Comparison of ENCODE assay signal across 11 mouse cellular contexts in the genomic region with DNA sequence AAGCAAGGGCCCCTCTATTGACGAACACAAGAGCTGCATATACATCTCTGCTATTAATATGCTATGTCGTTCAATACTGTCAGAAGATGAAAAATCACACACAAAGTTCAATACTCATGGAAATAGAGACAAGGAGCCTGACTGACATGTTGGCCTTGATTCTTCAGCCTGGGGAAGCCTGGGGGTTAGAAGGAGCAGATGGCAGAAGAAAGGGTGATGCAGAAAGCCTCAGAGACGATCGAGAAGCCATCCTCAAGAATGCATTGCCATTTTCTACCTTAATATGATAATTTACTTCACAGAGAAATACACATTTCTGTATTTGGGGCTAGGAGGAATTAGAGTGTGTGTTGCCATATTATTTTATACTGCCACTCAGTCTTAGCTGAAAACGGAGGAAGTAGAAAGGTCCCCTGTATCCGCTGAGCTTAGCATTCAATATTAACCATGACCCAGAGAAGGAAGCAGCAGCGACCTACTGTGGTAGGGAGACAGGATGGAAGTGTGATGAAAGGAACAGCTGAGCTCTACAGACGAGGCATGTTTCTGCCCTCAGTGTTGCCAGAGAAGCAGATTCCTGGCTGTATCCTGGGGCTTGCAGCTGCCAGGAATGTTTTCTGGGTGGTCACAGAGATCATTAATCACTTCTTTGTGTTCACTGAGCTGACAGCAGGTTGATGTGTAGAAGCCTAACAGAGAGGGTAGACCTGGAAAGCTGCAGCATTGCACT.
A peak's percentile ranks its signal among the peaks of the same experiment; 100 is the strongest.
DNase-seq lines count a peak whose midpoint lies in the region; ATAC-seq and TF ChIP-seq lines count a peak whose summit lies in the region.
"Had no signal": no experiment of that assay in that cellular context is flagged by ENCODE, and none has a peak within 500 bp of the region (broad histone marks: within the 10 kb centered on the region; RNA-seq: fewer than 3 reads in every experiment).

No protein-coding gene starts in this region.

- H3K4me1 ChIP-seq in hindbrain, embryonic 10.5 days (replicated peaks) = peaks cover 21% of the 10 kb centered on the region
- H3K4me1 ChIP-seq in midbrain, embryonic 14.5 days (ENCODE audit: control insufficient read depth, insufficient read depth, low read length) = peaks cover 11% of the 10 kb centered on the region

- 52% methylated on average over 8 of the region's 8 CpGs for WGBS in hindbrain, embryonic 10.5 days
- WGBS in midbrain, embryonic 14.5 days = 35% methylated on average over 8 of the region's 8 CpGs

- no peak for TF ChIP-seq CTCF in left cerebral cortex, adult 2 months (IDR thresholded peaks at IDR 0.05)

- peak overlapping the region; percentile 53 for H3K27ac ChIP-seq in hindbrain, embryonic 10.5 days
- peak overlapping the region; percentile 47 for H3K27ac ChIP-seq in midbrain, embryonic 14.5 days (replicated peaks; ENCODE audit: low read depth, low read length)
- no peak overlapping the region for H3K27ac ChIP-seq in left cerebral cortex, adult 2 months
- H3K27ac ChIP-seq: liver, embryonic 14.5 days had no signal

- no peak overlapping the region for H3K4me2 ChIP-seq in midbrain, embryonic 14.5 days (ENCODE audit: low read length)

- peak; percentile 70 for DNase-seq in heart, adult 11 months
- DNase-seq in heart, postnatal 25 days (ENCODE audit: low spot score) = no peak
- DNase-seq in brain, embryonic 18.5 days (ENCODE audit: low read depth, low spot score) = peak; percentile 28
- peak; percentile 42 for DNase-seq in hindbrain, embryonic 10.5 days (ENCODE audit: low spot score)
- DNase-seq in midbrain, embryonic 14.5 days = peak; percentile 53
- DNase-seq in right cerebral cortex, postnatal 4 days = no peak
- no peak for DNase-seq in adrenal gland, postnatal 4 days (ENCODE audit: low spot score in 2 of 2)
- no peak for DNase-seq in left cerebral cortex, adult 2 months (ENCODE audit: extremely low spot score in 1 of 2, low spot score in 2 of 2)
- DNase-seq: heart, postnatal 36 days; thymus, postnatal 4 days had no signal

- H3K9me3 ChIP-seq in hindbrain, embryonic 10.5 days = no peaks in the 10 kb centered on the region
- no peaks in the 10 kb centered on the region for H3K9me3 ChIP-seq in midbrain, embryonic 14.5 days (ENCODE audit: control insufficient read depth, low read length)

- no peaks in the 10 kb centered on the region for H3K27me3 ChIP-seq in hindbrain, embryonic 10.5 days (ENCODE audit: insufficient read depth, poor library complexity, severe bottlenecking)
- no peaks in the 10 kb centered on the region for H3K27me3 ChIP-seq in midbrain, embryonic 14.5 days (ENCODE audit: control insufficient read depth, insufficient read depth, low read length)

- no peak overlapping the region for H3K4me3 ChIP-seq in hindbrain, embryonic 10.5 days
- H3K4me3 ChIP-seq in midbrain, embryonic 14.5 days (replicated peaks; ENCODE audit: low read depth, low read length) = no peak overlapping the region
- no peak overlapping the region for H3K4me3 ChIP-seq in left cerebral cortex, adult 2 months

- H3K36me3 ChIP-seq in hindbrain, embryonic 10.5 days = no peaks in the 10 kb centered on the region
- no peaks in the 10 kb centered on the region for H3K36me3 ChIP-seq in midbrain, embryonic 14.5 days (ENCODE audit: control insufficient read depth, insufficient read depth, low read length)

- peak; percentile 31; the same call in 1 of the 2 replicates for ATAC-seq in midbrain, embryonic 14.5 days (ENCODE audit: low FRiP score, low TSS enrichment)

- no peak overlapping the region for H3K9ac ChIP-seq in midbrain, embryonic 14.5 days (replicated peaks; ENCODE audit: low read length)
- H3K9ac ChIP-seq: liver, embryonic 14.5 days had no signal

- intact Hi-C loops in heart, postnatal 25 days (cut with DNase I) = no loop called here
- intact Hi-C loops in left cerebral cortex, adult 2 months (cut with DNase I) = no loop called here

Comparison
In these comparisons a context has a peak if more than half of its experiments do, and no peak if none do; other contexts are left out.
1. DNase-seq: peak in heart, adult 11 months (single experiment), brain, embryonic 18.5 days (single experiment), hindbrain, embryonic 10.5 days (single experiment) and midbrain, embryonic 14.5 days (single experiment); none in heart, postnatal 25 days (single experiment), right cerebral cortex, postnatal 4 days (single experiment), adrenal gland, postnatal 4 days (0 of 2) and left cerebral cortex, adult 2 months (0 of 2).